Mouse (Mus musculus): ENCODE measurements at regions not wholly inside any gene's neighbourhood (a gene's known extent, or its start where the extent isn't known, plus 50 kb on each side); places are given as distances from the start of the nearest gene placed in this dataset.

- no peak for TF ChIP-seq CTCF (IDR thresholded peaks at IDR 0.05; ENCODE audit: control insufficient read depth, insufficient read depth, insufficient read length)
- no peak for TF ChIP-seq MYOD1 (IDR thresholded peaks at IDR 0.05; ENCODE audit: control insufficient read depth, insufficient read length, low read depth)
- TF ChIP-seq USF1 (IDR thresholded peaks at IDR 0.05; ENCODE audit: low read depth): no peak
- no peak for TF ChIP-seq FOSL1 (IDR thresholded peaks at IDR 0.05; ENCODE audit: insufficient read depth, low read length, poor library complexity, severe bottlenecking)
- no peak for TF ChIP-seq MAX (IDR thresholded peaks at IDR 0.05)
- TF ChIP-seq CEBPB (IDR thresholded peaks at IDR 0.05; ENCODE audit: low read depth): no peak
- TF ChIP-seq MYOG (IDR thresholded peaks at IDR 0.05; ENCODE audit: control insufficient read depth, extremely low read depth, insufficient read length): no peak
Measured at GRCm38 (mm10) chr1:144309901-144310300, 60.9 kb upstream of the Rgs1 start.
